Mouse (Mus musculus) C2C12 (cell line): ENCODE results near the gene Myct1.

Experiments
- CEBPB ChIP-seq: IDR thresholded peaks from one replicate; pipeline ENCODE4 v1.6.1; 2011; ENCODE audit warnings: low read depth, mild to moderate bottlenecking, control low read depth, moderate library complexity
- CTCF ChIP-seq: IDR thresholded peaks from one replicate; pipeline ENCODE4 v1.5.1; 2011; ENCODE audit not compliant: control insufficient read depth, insufficient read depth, insufficient read length
- FOSL1 ChIP-seq: IDR thresholded peaks from one replicate; pipeline ENCODE4 v1.8.0; 2011; ENCODE audit warnings: mild to moderate bottlenecking, low read length; ENCODE audit not compliant: poor library complexity, insufficient read depth, severe bottlenecking
- MAX ChIP-seq: IDR thresholded peaks from one replicate; pipeline ENCODE4 v1.6.1; 2011; ENCODE audit warnings: mild to moderate bottlenecking, control low read depth
- MYOD1 ChIP-seq: IDR thresholded peaks from one replicate; pipeline ENCODE4 v1.6.1; 2011; ENCODE audit warnings: low read depth; ENCODE audit not compliant: control insufficient read depth, insufficient read length
- MYOG ChIP-seq: IDR thresholded peaks from one replicate; pipeline ENCODE4 v1.6.1; 2011; ENCODE audit not compliant: control insufficient read depth, insufficient read length; ENCODE audit errors: extremely low read depth
- USF1 ChIP-seq: IDR thresholded peaks from one replicate; pipeline ENCODE4 v1.6.1; 2011; ENCODE audit warnings: low read depth, mild to moderate bottlenecking, control low read depth, moderate library complexity

GRCm38 (mm10) chr10:5634336-5634735, 40.8 kb downstream of the Myct1 start:
- TF ChIP-seq CTCF (no peak), USF1 (no peak), MAX (no peak), MYOG (no peak), CEBPB (no peak), FOSL1 (no peak), MYOD1 (no peak)
